Mouse (Mus musculus) kidney, postnatal 0 days (tissue): ENCODE measurements around the gene Samsn1. TPM values are rescaled to one million over a fixed set of nuclear protein-coding genes. Genes with fewer than 3 reads are reported as not detected.
"Not testable (repeated sequence)": the region's sequence is repeated elsewhere in the genome, so short reads cannot be mapped to it uniquely, and the experiment has no call there.

Experiments used
- ATAC-seq: fragments of 200-750 bp; cut with Nextera tagmentation; replicated peaks from 2 replicates; pipeline ENCODE4 v1.8.0; 2017; ENCODE audit warnings: low read depth, moderate number of reproducible peaks, moderate TSS enrichment, moderate library complexity; ENCODE audit not compliant: low FRiP score
- DNase-seq: peaks from one replicate; pipeline ENCODE4 v3.0.0-alpha.2; 2016; ENCODE audit warnings: low spot score
- H3K27ac ChIP-seq: fragments of 300-500 bp; sonication (generic); 2 replicates; pipeline ENCODE4 v1.5.1; 2014; ENCODE audit warnings: mild to moderate bottlenecking
- H3K27me3 ChIP-seq: fragments of 300-500 bp; sonication (generic); 2 replicates; pipeline ENCODE4 v1.6.1; 2014; ENCODE audit warnings: low read length, mixed read lengths; ENCODE audit not compliant: insufficient read depth
- H3K36me3 ChIP-seq: fragments of 300-500 bp; sonication (generic); 2 replicates; pipeline ENCODE4 v1.6.1; 2014; ENCODE audit warnings: low read length, mixed read lengths; ENCODE audit not compliant: insufficient read depth
- H3K4me1 ChIP-seq: fragments of 300-500 bp; sonication (generic); replicated peaks from 2 replicates; pipeline ENCODE4 v1.6.1; 2014; ENCODE audit warnings: antibody characterized with exemption, low read length, mixed read lengths; ENCODE audit not compliant: insufficient read depth
- H3K4me2 ChIP-seq: fragments of 300-500 bp; sonication (generic); 2 replicates; pipeline ENCODE4 v1.6.1; 2014; ENCODE audit warnings: mild to moderate bottlenecking, low read length, moderate library complexity, mixed read lengths
- H3K4me3 ChIP-seq: fragments of 300-500 bp; sonication (generic); replicated peaks from 2 replicates; pipeline ENCODE4 v1.5.1; 2014; ENCODE audit warnings: low read depth, low read length
- H3K9ac ChIP-seq: fragments of 300-500 bp; sonication (generic); 2 replicates; pipeline ENCODE4 v1.6.1; 2014; ENCODE audit warnings: low read depth, low read length
- H3K9me3 ChIP-seq: fragments of 300-500 bp; sonication (generic); replicated peaks from 2 replicates; pipeline ENCODE4 v1.6.1; 2016; ENCODE audit warnings: low read length, inconsistent platforms, mixed read lengths
- CTCF ChIP-seq: IDR thresholded peaks from 2 replicates; pipeline ENCODE4 v1.5.1; 2016; ENCODE audit warnings: antibody characterized with exemption, low read depth, mild to moderate bottlenecking, moderate library complexity
- WGBS: fragments of 180-500 bp; shearing (Covaris S2); extraction: QIAGEN DNeasy Blood & Tissue Kit; methylation state at CpG from one replicate; pipeline ENCODE4 v1.1.7; 2014; 5-methylcytosine and 5-hydroxymethylcytosine counted together
- polyA plus RNA-seq: library from polyadenylated mRNA; unstranded; fragments of >200 nt; fragmentation: Nextera tagmentation; extraction: Ambion mirVana; gene quantifications from 2 replicates; pipeline ENCODE4 v1.2.1, GENCODE M21; 2015

Samsn1 gene
- polyA plus RNA-seq, 1 experiment from 2014 or later: 1.6 TPM

DNA sequence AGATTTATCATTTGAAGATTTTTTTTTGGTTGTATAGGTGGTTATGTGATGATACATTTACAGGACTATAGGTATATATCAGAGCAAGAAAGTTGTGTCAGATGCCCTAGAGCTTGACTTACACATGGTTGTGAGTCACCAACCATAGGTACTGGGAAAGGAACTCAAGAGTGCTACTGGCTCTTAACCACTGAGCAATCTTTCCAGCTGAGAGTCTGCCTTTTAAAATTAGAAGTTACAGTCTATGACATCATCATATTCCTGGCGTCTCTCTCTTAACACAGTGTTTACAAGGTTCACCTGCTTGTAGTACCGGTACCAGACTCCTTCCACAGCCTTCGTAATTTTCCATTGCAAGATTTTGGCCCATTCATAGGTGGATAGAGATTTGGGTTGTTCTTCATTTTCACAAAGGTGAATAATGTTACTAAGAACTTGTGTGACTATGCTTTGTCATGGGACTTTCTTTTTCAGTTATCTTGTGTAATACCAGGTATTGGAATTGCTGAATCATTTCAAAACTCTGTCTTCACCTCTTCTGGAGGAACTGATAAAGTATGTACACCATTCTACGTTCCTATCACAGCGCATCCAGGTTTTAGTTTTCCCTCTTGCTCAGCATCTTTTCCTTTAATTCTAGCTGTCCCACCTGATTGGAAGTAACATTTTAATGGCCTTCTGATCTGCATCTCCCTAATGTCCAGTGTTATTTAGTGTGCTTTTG is 184.2 kb downstream of the Samsn1 start:
- Histone ChIP-seq H3K4me3 (no peak overlapping the region), H3K4me2 (no peak overlapping the region), H3K4me1 (no peaks in the 10 kb centered on the region), H3K27ac (no peak overlapping the region), H3K36me3 (no peaks in the 10 kb centered on the region), H3K9ac (no peak overlapping the region), H3K27me3 (no peaks in the 10 kb centered on the region), H3K9me3 (no peaks in the 10 kb centered on the region)
- no peak for TF ChIP-seq CTCF
- 93% methylated on average over 5 of the region's 5 CpGs for WGBS
- DNase-seq (no peak), ATAC-seq (no peak)

DNA sequence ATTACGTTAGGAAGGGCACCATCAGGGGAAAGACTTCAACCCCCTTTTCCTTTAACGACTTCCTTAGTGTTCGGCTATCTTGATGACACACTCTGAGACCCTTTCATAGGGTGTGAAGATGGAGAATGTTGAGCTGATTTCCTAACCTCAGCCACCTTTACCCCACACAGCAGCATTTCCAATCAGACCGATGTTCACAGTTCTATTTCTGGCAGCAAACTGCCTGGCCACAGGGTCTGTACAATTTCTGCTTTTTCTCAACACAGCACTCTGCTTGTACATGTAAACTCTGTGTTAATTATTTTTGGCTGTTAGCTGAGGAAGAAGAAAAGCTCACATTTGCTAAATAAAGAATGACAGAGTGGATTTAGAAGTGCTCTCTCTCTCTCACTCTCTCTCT is 190.7 kb downstream of the Samsn1 start:
- H3K9ac ChIP-seq: no peak overlapping the region
- DNase-seq (no peak), ATAC-seq (no peak)
- no peak overlapping the region for H3K4me3 ChIP-seq
- no peaks in the 10 kb centered on the region for H3K36me3 ChIP-seq
- no peak overlapping the region for H3K4me2 ChIP-seq
- 44% methylated on average over 4 of the region's 4 CpGs for WGBS
- H3K9me3 ChIP-seq: no peaks in the 10 kb centered on the region
- H3K27me3 ChIP-seq: no peaks in the 10 kb centered on the region
- H3K4me1 ChIP-seq: no peaks in the 10 kb centered on the region
- TF ChIP-seq CTCF: no peak
- no peak overlapping the region for H3K27ac ChIP-seq

DNA sequence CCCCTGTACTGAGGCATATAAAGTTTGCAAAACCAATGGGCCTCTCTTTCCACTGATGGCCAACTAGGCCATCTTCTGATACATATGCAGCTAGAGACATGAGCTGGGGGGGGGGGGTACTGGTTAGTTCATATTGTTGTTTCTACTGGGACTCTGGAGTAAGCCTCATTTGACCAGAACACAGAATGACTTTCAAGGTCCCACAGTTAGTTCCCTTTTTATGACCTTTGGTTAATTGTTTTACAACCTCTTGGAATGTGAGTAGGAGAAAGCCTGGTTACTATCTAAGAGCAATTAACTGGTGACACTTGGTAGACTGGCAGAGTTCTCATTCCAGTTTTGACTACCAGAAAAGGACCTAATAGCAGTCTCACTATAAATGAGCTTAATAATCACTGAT is 195.1 kb downstream of the Samsn1 start:
- not testable (repeated sequence) for DNase-seq, H3K4me1 ChIP-seq, ATAC-seq, H3K4me3 ChIP-seq, H3K4me2 ChIP-seq, H3K9me3 ChIP-seq, H3K27me3 ChIP-seq, H3K9ac ChIP-seq, H3K27ac ChIP-seq, H3K36me3 ChIP-seq

- TF ChIP-seq CTCF: no peak
- ATAC-seq: no peak
- no peaks in the 10 kb centered on the region for H3K36me3 ChIP-seq
- H3K27me3 ChIP-seq: no peaks in the 10 kb centered on the region
- no peak overlapping the region for H3K4me3 ChIP-seq
- H3K27ac ChIP-seq: no peak overlapping the region
- H3K9ac ChIP-seq: no peak overlapping the region
- no peak overlapping the region for H3K4me2 ChIP-seq
- no peaks in the 10 kb centered on the region for H3K9me3 ChIP-seq
- no peak for DNase-seq
- no peaks in the 10 kb centered on the region for H3K4me1 ChIP-seq
These were observed 195.6 kb downstream of the Samsn1 start for GRCm38 (mm10) chr16:75826498-75826897.

DNA sequence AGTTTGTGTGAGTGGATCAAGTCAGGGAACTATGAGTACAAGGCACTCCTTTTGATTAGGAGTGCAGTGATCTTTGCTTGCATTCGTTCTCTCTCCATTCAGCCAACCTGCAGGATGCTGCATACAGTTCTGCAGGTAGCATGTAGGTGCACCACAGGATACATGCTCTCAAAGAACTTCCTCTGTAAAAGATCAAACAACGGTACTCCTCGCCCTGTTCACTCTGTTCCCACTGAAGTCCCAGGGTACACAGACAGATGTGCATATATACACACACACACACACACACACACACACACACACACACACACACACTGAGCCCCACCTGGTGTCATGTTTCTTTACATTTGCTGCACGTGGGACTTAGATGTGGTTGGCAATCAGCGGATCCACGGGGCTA is 198.9 kb downstream of the Samsn1 start:
- H3K36me3 ChIP-seq: no peaks in the 10 kb centered on the region
- H3K4me1 ChIP-seq: no peaks in the 10 kb centered on the region
- no peaks in the 10 kb centered on the region for H3K27me3 ChIP-seq
- H3K9me3 ChIP-seq: no peaks in the 10 kb centered on the region
- no peak overlapping the region for H3K27ac ChIP-seq
- no peak overlapping the region for H3K4me3 ChIP-seq
- no peak overlapping the region for H3K9ac ChIP-seq
- no peak overlapping the region for H3K4me2 ChIP-seq
- no peak for TF ChIP-seq CTCF
- 65% methylated on average over 6 of the region's 6 CpGs for WGBS
- ATAC-seq: no peak
- no peak for DNase-seq

DNA sequence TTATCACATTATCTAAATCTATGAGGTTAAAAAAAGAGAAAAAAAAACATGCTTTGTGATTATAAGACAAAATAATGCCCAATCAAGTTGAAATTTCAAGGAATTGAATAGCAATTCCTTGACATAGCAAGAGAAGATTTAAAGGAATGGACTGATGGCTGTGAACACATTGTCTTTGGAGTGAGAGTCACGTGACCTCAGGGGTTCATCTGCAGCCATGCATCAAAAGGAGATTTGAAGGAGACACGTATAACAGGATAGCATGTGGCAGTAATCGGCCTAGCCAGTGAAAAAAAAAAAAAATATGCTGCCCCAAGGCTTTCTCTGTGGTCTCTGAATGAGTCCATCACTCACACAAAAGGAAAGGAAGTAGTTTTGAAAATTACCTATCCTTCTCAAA is 201.1 kb downstream of the Samsn1 start:
- WGBS: 50% methylated on average over 3 of the region's 3 CpGs
- TF ChIP-seq CTCF: no peak
- no peaks in the 10 kb centered on the region for H3K9me3 ChIP-seq
- no peak overlapping the region for H3K9ac ChIP-seq
- no peaks in the 10 kb centered on the region for H3K27me3 ChIP-seq
- no peak for DNase-seq
- no peaks in the 10 kb centered on the region for H3K4me1 ChIP-seq
- no peak overlapping the region for H3K27ac ChIP-seq
- H3K36me3 ChIP-seq: no peaks in the 10 kb centered on the region
- H3K4me2 ChIP-seq: no peak overlapping the region
- no peak overlapping the region for H3K4me3 ChIP-seq
- ATAC-seq: no peak
